Mouse (Mus musculus): ENCODE results near the gene Chrm5. TPM values are rescaled to one million over a fixed set of nuclear protein-coding genes. Genes with fewer than 3 reads are reported as not detected.

Gene Chrm5
- total and polyA plus RNA-seq, 3 experiments, result not detected

GRCm38 (mm10) chr2:112497851-112498250 is 17.3 kb upstream of the Chrm5 start:
- TF ChIP-seq EP300 (IDR thresholded peaks at IDR 0.05; ENCODE audit: insufficient read depth, low read depth, low read length) (no peak), POLR2A (IDR thresholded peaks at IDR 0.05; ENCODE audit: insufficient read depth, low read depth, low read length) (no peak), CTCF (IDR thresholded peaks at IDR 0.05) (no peak)
- H3K79me2 ChIP-seq (replicated peaks; ENCODE audit: control insufficient read depth, insufficient read depth, low read length), result no peaks in the 10 kb centered on the region
- WGBS, result 69% methylated on average over 7 of the region's 7 CpGs

GRCm38 (mm10) chr2:112493539-112494260 is 13.1 kb upstream of the Chrm5 start:
- 37% methylated on average over 11 of the region's 11 CpGs for WGBS
- Histone ChIP-seq H3K36me3 (ENCODE audit: control insufficient read depth, insufficient read depth, low read length) (peaks cover 1% of the 10 kb centered on the region; the same call in 1 of the 2 replicates), H3K27me3 (ENCODE audit: control insufficient read depth, insufficient read depth, low read length) (no peaks in the 10 kb centered on the region), H3K4me1 (ENCODE audit: control insufficient read depth, insufficient read depth, low read length) (peaks cover 2% of the 10 kb centered on the region; the same call in 1 of the 2 replicates), H3K9ac (ENCODE audit: low read depth, low read length) (peak overlapping the region; percentile 92), H3K79me2 (replicated peaks; ENCODE audit: control insufficient read depth, insufficient read depth, low read length) (no peaks in the 10 kb centered on the region), H3K4me3 (peak overlapping the region; percentile 48), H3K27ac (peak overlapping the region; percentile 90)
- TF ChIP-seq POLR2A (IDR thresholded peaks at IDR 0.05; ENCODE audit: insufficient read depth, low read depth, low read length) (no peak), EP300 (IDR thresholded peaks at IDR 0.05; ENCODE audit: insufficient read depth, low read depth, low read length) (no peak), CTCF (IDR thresholded peaks at IDR 0.05) (no peak)
- DNase-seq, result no peak
- intact Hi-C loops (cut with DNase I), result loop anchor here (2.0 kb wide), 2 partner anchors 39 to 255 kb away; partner anchors contain the start of genes Emc7 and Lpcat4

More at GRCm38 (mm10) chr2:112497851-112498250, 17.3 kb upstream of the Chrm5 start:
- intact Hi-C loops (cut with DNase I), result no loop called here
- Histone ChIP-seq H3K36me3 (ENCODE audit: control insufficient read depth, insufficient read depth, low read length) (peaks cover 1% of the 10 kb centered on the region; the same call in 1 of the 2 replicates), H3K27me3 (ENCODE audit: control insufficient read depth, insufficient read depth, low read length) (no peaks in the 10 kb centered on the region), H3K27ac (no peak overlapping the region), H3K4me3 (no peak overlapping the region), H3K4me1 (ENCODE audit: control insufficient read depth, insufficient read depth, low read length) (peaks cover 2% of the 10 kb centered on the region; the same call in 1 of the 2 replicates), H3K9ac (ENCODE audit: low read depth, low read length) (no peak overlapping the region)
- DNase-seq, result no peak

DNA sequence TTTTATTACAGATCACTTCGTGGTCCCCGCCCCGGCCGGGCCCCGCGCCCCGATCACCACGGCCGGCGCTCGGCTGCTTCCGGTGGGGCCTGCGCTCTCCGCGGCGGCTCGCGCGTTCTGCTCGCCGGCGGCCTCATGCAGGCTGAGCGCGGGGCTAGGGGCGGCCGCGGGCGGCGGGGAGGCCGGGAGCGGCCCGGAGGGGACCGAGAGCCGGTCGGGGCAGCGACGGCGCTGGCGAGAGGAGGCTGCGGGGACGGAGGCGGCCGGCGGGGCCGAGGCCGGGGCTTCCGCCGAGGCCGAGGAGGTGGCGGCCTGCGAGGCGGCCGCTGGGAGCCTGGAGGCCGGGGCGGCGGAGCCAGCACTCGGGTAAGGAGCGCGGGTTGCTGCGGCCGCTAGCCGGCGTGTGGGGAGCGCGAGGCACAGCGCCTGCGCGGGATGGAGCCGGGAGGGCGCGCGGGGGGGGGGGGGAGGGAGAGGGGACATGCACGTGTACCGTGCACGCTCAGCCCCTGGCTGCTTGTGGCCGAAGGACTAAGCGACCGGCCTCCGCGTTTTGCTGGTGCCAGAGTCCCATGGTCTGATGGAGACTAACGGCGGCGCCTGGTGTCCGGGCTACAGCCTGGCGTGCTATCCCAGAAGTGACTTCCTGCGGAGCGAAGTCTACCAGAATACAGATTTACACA is 12.4 kb upstream of the Chrm5 start, which contains the start of gene Aven:
TSS of gene Aven (plus strand) at position 109 of the 683 bp plus-strand sequence.
- peak; percentile 92 to 93 for DNase-seq
- Histone ChIP-seq H3K9ac (ENCODE audit: low read depth, low read length) (peak within 1 kb of the TSS; percentile 98), H3K36me3 (ENCODE audit: control insufficient read depth, insufficient read depth, low read length) (peaks cover 1% of the 10 kb centered on the region; the same call in 1 of the 2 replicates), H3K4me1 (ENCODE audit: control insufficient read depth, insufficient read depth, low read length) (peaks cover 2% of the 10 kb centered on the region; the same call in 1 of the 2 replicates), H3K79me2 (replicated peaks; ENCODE audit: control insufficient read depth, insufficient read depth, low read length) (no peaks in the 10 kb centered on the region), H3K27ac (peak within 1 kb of the TSS; percentile 90), H3K4me3 (peak within 1 kb of the TSS; percentile 48), H3K27me3 (ENCODE audit: control insufficient read depth, insufficient read depth, low read length) (no peaks in the 10 kb centered on the region)
- peak; percentile 47 for TF ChIP-seq CTCF (IDR thresholded peaks at IDR 0.05)
- 0 out of 2 replicates have a peak, but pooled peaks have one; percentile 12 for TF ChIP-seq EP300 (IDR thresholded peaks at IDR 0.05; ENCODE audit: insufficient read depth, low read depth, low read length)
- TF ChIP-seq POLR2A (IDR thresholded peaks at IDR 0.05; ENCODE audit: insufficient read depth, low read depth, low read length), result peak; percentile 73; the same call in 1 of the 2 replicates
- under 1% methylated on average over 83 of the region's 87 CpGs for WGBS
- intact Hi-C loops (cut with DNase I), result loop anchor here (2.0 kb wide), 2 partner anchors 38 to 254 kb away; partner anchors contain the start of genes Emc7 and Lpcat4

GRCm38 (mm10) chr2:112492431-112492855 is 11.9 kb upstream of the Chrm5 start:
- no peak for DNase-seq
- no peak for TF ChIP-seq CTCF (IDR thresholded peaks at IDR 0.05)
- no peak for TF ChIP-seq POLR2A (IDR thresholded peaks at IDR 0.05; ENCODE audit: insufficient read depth, low read depth, low read length)
- no peak for TF ChIP-seq EP300 (IDR thresholded peaks at IDR 0.05; ENCODE audit: insufficient read depth, low read depth, low read length)
- intact Hi-C loops (cut with DNase I), result loop anchor here (2.0 kb wide), 2 partner anchors 38 to 254 kb away; partner anchors contain the start of genes Emc7 and Lpcat4
- WGBS, result 6% methylated on average over 9 of the region's 9 CpGs
- H3K4me3 ChIP-seq, result peak overlapping the region; percentile 48
- H3K79me2 ChIP-seq (replicated peaks; ENCODE audit: control insufficient read depth, insufficient read depth, low read length), result no peaks in the 10 kb centered on the region
- peaks cover 1% of the 10 kb centered on the region; the same call in 1 of the 2 replicates for H3K36me3 ChIP-seq (ENCODE audit: control insufficient read depth, insufficient read depth, low read length)
- H3K27ac ChIP-seq, result peak overlapping the region; percentile 90
- peak overlapping the region; percentile 98 for H3K9ac ChIP-seq (ENCODE audit: low read depth, low read length)
- H3K27me3 ChIP-seq (ENCODE audit: control insufficient read depth, insufficient read depth, low read length), result no peaks in the 10 kb centered on the region
- peaks cover 2% of the 10 kb centered on the region; the same call in 1 of the 2 replicates for H3K4me1 ChIP-seq (ENCODE audit: control insufficient read depth, insufficient read depth, low read length)

DNA sequence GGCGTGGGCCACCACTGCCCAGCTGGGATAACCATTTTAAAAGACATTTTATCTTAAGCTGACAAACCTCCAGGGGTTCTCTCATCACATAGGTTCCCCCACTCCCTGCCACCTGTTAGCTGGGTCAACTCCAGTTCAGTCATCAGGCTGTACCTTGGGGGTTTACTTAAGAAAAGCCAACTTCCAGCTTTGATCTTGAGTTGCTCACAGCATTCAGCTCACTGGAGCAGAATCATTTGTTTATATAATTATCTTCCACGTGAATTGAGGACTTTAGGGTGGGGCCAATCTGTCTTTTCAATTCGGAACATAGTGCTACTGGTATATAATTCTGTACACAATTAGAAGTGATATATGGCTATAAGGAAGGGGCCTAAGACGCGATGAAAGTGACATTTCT is 11.1 kb upstream of the Chrm5 start:
- Histone ChIP-seq H3K27me3 (ENCODE audit: control insufficient read depth, insufficient read depth, low read length) (no peaks in the 10 kb centered on the region), H3K36me3 (ENCODE audit: control insufficient read depth, insufficient read depth, low read length) (peaks cover 1% of the 10 kb centered on the region; the same call in 1 of the 2 replicates), H3K79me2 (replicated peaks; ENCODE audit: control insufficient read depth, insufficient read depth, low read length) (no peaks in the 10 kb centered on the region), H3K27ac (peak overlapping the region; percentile 90; the same call in 1 of the 2 replicates), H3K4me3 (no peak overlapping the region), H3K9ac (ENCODE audit: low read depth, low read length) (no peak overlapping the region), H3K4me1 (ENCODE audit: control insufficient read depth, insufficient read depth, low read length) (peaks cover 2% of the 10 kb centered on the region; the same call in 1 of the 2 replicates)
- TF ChIP-seq CTCF (IDR thresholded peaks at IDR 0.05), result no peak
- 77% methylated on average over 5 of the region's 5 CpGs for WGBS
- DNase-seq, result no peak
- intact Hi-C loops (cut with DNase I), result loop anchor here (2.0 kb wide), 2 partner anchors 37 to 253 kb away; partner anchors contain the start of genes Emc7 and Lpcat4

Measured in heart, adult 2 months (tissue).